Mouse (Mus musculus): Measurements from ENCODE around the gene Smim6.

GRCm38 (mm10) chr11:115899486-115900266, 12.1 kb upstream of the Smim6 start, which contains the start of gene Smim5:
- TF ChIP-seq CTCF (IDR thresholded peaks at IDR 0.05; ENCODE audit: low read depth) (peak; percentile 31; the same call in 1 of the 2 replicates), EP300 (IDR thresholded peaks at IDR 0.05; ENCODE audit: low read depth) (0 out of 2 replicates have a peak, but pooled peaks have one; percentile 5)
